Mouse (Mus musculus): ENCODE results near the gene Kcnip1. TPM values are rescaled to one million over a fixed set of nuclear protein-coding genes. Genes with fewer than 3 reads are reported as not detected.

Gene Kcnip1
- polyA plus RNA-seq, 1 experiment from 2014 or later, result 130 TPM

DNA sequence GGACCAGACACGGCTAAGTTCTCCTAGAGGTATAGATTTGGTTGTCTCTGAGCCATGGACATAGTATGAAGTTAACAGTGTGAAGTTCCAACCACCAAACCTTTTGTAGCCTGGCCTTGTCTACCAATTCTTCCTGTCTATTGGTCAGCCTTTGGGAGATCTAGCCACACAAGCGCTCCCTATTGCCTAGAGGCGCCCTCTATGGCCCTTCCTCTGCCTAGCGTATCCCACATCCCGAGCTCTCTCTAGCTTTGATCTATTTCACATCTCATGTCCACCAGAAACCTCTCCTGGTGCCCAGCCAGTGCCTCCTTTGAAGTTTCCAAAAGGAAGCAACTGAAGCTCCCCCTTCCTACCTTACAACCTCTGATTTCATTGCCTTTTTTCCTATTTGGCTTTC is 147.0 kb downstream of the Kcnip1 start:
- 72% methylated on average over 5 of the region's 5 CpGs for WGBS
- Histone ChIP-seq H3K4me2 (no peak overlapping the region), H3K9ac (no peak overlapping the region), H3K27me3 (no peaks in the 10 kb centered on the region), H3K36me3 (no peaks in the 10 kb centered on the region), H3K27ac (replicated peaks) (no peak overlapping the region), H3K9me3 (no peaks in the 10 kb centered on the region), H3K4me1 (replicated peaks) (peaks cover 31% of the 10 kb centered on the region), H3K4me3 (no peak overlapping the region)
- no peak for ATAC-seq (ENCODE audit: low FRiP score, low read depth)

DNA sequence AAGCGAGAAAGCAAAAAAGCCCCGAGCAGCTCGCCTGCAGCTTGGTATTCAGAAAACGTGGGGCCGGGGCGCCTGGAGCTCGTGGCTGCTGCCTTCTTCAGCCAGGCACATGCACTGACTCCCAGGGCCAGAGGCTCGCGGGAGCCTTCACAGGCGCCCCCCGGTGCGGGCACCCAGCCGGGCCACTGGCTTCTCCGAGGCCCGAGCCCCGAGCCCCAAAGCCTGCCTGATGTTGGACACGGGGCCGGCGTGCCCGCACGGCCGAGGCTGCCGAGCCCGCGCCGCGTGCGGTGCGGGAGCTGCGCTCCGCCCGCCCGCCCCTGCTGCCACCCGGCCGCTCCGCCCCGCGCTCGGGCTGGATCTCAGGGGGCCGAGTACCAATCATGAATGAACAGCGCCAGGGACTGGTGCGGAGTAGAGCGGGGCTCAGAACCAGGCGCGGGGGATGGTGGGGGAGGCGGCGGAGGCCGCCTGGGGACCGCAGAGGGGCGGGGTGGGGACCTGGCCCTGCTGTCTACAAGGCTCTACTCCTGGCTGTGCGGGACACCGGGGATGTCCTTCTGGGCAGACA is 149.6 kb downstream of the Kcnip1 start:
- Histone ChIP-seq H3K4me2 (peak overlapping the region; percentile 82), H3K4me1 (replicated peaks) (peaks cover 35% of the 10 kb centered on the region), H3K9me3 (no peaks in the 10 kb centered on the region), H3K27me3 (no peaks in the 10 kb centered on the region), H3K9ac (peak overlapping the region; percentile 54), H3K36me3 (no peaks in the 10 kb centered on the region), H3K27ac (replicated peaks) (peak overlapping the region; percentile 80), H3K4me3 (peak overlapping the region; percentile 50)
- ATAC-seq (ENCODE audit: low FRiP score, low read depth), result peak; percentile 78
- WGBS, result under 1% methylated on average over 50 of the region's 52 CpGs

DNA sequence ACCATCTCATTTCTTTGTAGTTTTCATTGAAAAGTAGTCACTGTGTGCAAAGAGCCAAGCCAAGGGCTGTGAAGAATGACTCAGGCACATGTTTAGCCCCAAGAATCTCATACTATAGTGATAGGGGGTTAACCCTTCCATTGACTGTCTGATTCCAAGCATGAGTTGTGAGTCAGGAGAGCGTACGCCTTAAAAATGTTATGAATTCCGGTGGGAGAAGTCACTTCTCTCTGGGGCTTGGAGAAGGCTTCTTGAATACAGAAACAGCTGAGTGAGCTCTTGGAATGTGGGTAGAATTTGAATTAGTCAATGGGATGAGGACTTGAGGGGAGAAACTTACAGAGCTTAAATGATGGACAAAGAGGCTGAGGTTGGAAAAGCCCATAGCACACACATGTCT is 153.9 kb downstream of the Kcnip1 start:
- no peak overlapping the region for H3K4me3 ChIP-seq
- H3K4me2 ChIP-seq, result peak overlapping the region; percentile 82; the same call in 1 of the 2 replicates
- H3K9me3 ChIP-seq, result no peaks in the 10 kb centered on the region
- no peaks in the 10 kb centered on the region for H3K27me3 ChIP-seq
- 80% methylated on average over 3 of the region's 3 CpGs for WGBS
- H3K9ac ChIP-seq, result no peak overlapping the region
- ATAC-seq (ENCODE audit: low FRiP score, low read depth), result no peak
- peaks cover 31% of the 10 kb centered on the region for H3K4me1 ChIP-seq (replicated peaks)
- H3K36me3 ChIP-seq, result no peaks in the 10 kb centered on the region
- no peak overlapping the region for H3K27ac ChIP-seq (replicated peaks)

DNA sequence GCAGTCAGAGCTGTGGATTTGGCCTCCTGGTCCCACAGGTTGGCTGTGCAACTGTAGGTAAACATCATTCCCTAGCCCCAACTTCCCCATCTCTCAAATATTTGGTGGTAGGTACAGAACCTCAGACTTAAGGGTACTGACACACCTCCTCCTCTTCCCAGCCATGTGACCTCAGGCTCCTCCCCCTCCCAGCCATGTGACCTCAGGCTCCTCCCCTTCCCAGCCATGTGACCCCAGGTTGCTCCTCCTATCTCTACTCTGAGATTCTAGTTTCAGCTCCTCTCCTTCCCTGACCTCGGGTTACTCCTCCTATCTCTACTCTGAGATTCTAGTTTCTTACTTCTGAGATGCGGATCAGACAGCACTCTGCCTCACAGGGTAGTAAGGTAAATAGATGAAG is 163.2 kb downstream of the Kcnip1 start:
- Histone ChIP-seq H3K4me1 (replicated peaks) (peaks cover 33% of the 10 kb centered on the region), H3K36me3 (no peaks in the 10 kb centered on the region), H3K4me3 (no peak overlapping the region), H3K9ac (no peak overlapping the region), H3K27ac (replicated peaks) (no peak overlapping the region), H3K27me3 (no peaks in the 10 kb centered on the region), H3K9me3 (no peaks in the 10 kb centered on the region), H3K4me2 (no peak overlapping the region)
- ATAC-seq (ENCODE audit: low FRiP score, low read depth), result no peak
- WGBS, result 74% methylated on average over 2 of the region's 2 CpGs

DNA sequence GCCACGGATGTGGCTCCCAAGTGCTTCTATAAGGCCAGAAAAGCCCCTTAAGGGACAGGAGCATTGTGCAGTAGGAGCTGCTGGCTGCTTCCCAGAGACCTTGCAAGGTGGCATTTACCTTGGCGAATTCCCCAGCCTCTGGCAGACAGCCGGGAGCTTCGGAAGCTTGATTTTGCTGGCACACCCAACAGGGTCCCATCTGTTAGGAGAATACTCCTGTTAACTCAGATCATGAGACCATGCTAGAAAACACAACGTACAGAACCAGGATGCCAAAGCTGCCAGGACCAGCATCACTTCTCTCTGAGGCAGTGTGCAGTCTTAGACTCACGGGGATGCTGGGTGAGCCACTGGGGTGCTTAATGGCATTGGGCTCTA is 165.1 kb downstream of the Kcnip1 start:
- H3K4me2 ChIP-seq, result peak overlapping the region; percentile 12
- H3K36me3 ChIP-seq, result no peaks in the 10 kb centered on the region
- ATAC-seq (ENCODE audit: low FRiP score, low read depth), result no peak
- H3K9ac ChIP-seq, result no peak overlapping the region
- H3K9me3 ChIP-seq, result no peaks in the 10 kb centered on the region
- WGBS, result 37% methylated on average over 6 of the region's 6 CpGs
- H3K27ac ChIP-seq (replicated peaks), result peak overlapping the region; percentile 79
- H3K27me3 ChIP-seq, result no peaks in the 10 kb centered on the region
- no peak overlapping the region for H3K4me3 ChIP-seq
- H3K4me1 ChIP-seq (replicated peaks), result peaks cover 44% of the 10 kb centered on the region

DNA sequence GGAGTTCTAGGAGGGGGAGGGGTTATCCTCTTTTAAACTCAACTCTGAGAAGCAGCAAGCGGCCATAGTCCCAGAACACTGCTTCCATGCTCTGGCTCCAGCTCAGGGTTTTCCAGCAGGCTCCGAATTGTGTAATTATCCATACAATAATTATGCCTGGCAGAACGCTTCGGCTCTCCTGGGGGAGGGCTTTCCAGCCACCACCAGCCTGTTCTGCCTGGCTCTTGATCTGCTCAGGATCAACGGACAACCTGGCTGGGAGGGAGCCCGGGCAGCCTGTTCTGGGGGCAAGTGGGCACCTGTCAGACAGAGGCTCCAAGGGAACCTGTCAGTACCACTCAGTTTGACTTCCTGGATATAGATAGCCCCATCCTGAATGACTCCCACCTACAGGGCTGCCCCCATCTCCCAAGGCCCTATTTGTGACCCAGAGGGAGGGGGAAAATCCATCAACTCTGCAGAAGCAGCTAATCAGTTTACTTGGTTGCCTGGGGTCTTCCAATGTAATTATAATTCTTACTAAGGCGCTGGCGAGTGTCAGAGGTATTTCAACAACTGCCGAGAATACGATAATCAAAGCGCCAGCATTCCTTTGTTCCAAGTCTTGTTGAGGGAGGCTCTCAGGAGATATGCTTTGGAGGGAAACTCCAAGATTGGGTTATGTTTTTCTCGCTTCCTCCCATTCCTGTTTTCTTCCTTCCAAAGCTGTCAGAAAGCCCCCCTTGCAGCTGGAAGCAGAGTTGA is 165.7 kb downstream of the Kcnip1 start:
- peak overlapping the region; percentile 12 for H3K4me2 ChIP-seq
- peak; percentile 69 for ATAC-seq (ENCODE audit: low FRiP score, low read depth)

DNA sequence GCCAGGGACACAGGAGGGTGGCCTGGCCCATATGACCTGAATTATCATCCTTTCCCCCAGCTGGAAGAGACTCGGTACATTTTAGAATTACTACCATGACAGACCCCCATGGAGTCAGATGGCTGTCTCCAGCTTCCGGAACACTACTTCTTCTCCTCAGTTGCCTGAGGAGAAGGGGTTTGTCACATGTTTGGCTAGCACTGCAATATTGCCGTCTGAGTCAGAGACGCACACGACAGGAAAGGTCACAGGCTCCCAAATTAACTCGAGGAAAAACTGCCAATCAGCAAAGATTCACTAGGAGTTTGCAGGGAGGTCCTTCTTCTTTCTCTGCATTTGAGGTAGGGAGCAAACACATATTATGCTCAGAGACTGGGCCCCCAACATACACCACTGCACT is 168.2 kb downstream of the Kcnip1 start:
- Histone ChIP-seq H3K4me1 (replicated peaks) (peaks cover 46% of the 10 kb centered on the region), H3K4me2 (no peak overlapping the region), H3K27ac (replicated peaks) (no peak overlapping the region), H3K27me3 (no peaks in the 10 kb centered on the region), H3K36me3 (no peaks in the 10 kb centered on the region), H3K4me3 (no peak overlapping the region), H3K9me3 (no peaks in the 10 kb centered on the region), H3K9ac (no peak overlapping the region)
- no peak for ATAC-seq (ENCODE audit: low FRiP score, low read depth)
- 30% methylated on average over 6 of the region's 6 CpGs for WGBS

More for the DNA sequence above, 165.7 kb downstream of the Kcnip1 start:
- WGBS, result 31% methylated on average over 12 of the region's 12 CpGs
- Histone ChIP-seq H3K4me3 (no peak overlapping the region), H3K27ac (replicated peaks) (peak overlapping the region; percentile 79), H3K4me1 (replicated peaks) (peaks cover 44% of the 10 kb centered on the region), H3K27me3 (no peaks in the 10 kb centered on the region), H3K36me3 (no peaks in the 10 kb centered on the region), H3K9ac (no peak overlapping the region), H3K9me3 (no peaks in the 10 kb centered on the region)

DNA sequence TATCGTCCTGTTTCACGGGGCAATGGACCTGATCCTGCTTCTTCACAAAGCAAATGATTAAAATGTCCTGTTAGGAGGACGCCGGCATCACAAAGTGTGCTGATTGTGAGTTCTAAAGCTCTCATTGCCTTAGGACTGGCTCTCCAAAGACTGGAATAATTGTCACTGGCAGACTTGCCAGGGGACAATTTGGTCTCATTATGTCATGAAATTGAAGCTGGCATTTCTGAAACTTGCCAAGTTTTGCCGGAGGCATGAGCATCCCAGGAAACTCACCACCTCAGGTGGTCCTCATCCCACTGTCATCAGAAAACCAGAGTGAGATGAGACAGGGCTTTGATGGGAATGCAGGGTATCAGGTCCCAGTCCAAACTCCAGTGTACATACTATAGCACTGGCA is 171.6 kb downstream of the Kcnip1 start:
- Histone ChIP-seq H3K4me3 (no peak overlapping the region), H3K9ac (no peak overlapping the region), H3K9me3 (no peaks in the 10 kb centered on the region), H3K27ac (replicated peaks) (no peak overlapping the region), H3K27me3 (no peaks in the 10 kb centered on the region), H3K4me1 (replicated peaks) (peaks cover 23% of the 10 kb centered on the region), H3K36me3 (no peaks in the 10 kb centered on the region), H3K4me2 (no peak overlapping the region)
- 79% methylated on average over 5 of the region's 5 CpGs for WGBS
- ATAC-seq (ENCODE audit: low FRiP score, low read depth), result no peak

DNA sequence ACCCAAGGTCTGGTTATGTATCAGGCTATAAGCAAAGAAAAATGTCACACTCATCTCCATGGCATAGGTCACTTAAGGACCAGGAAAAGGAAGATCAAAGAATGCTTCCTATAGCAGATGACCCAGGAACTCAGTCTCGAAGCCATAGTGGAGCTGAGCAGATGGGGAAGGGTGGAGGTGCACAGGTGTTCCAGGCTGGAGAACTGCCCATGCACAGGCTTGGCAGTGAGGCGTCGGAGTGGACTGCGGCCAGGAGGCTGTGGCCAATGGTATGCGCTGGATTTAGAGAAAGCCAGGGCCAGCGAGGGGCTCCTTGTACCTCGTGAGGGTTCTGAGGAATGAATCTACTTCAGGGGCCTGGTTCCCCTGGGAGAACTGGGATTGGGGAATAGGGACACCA is 172.1 kb downstream of the Kcnip1 start:
- Histone ChIP-seq H3K36me3 (no peaks in the 10 kb centered on the region), H3K9ac (no peak overlapping the region), H3K27me3 (no peaks in the 10 kb centered on the region), H3K4me3 (no peak overlapping the region), H3K4me1 (replicated peaks) (peaks cover 26% of the 10 kb centered on the region), H3K9me3 (no peaks in the 10 kb centered on the region), H3K4me2 (no peak overlapping the region), H3K27ac (replicated peaks) (no peak overlapping the region)
- WGBS, result 76% methylated on average over 7 of the region's 7 CpGs
- ATAC-seq (ENCODE audit: low FRiP score, low read depth), result no peak

DNA sequence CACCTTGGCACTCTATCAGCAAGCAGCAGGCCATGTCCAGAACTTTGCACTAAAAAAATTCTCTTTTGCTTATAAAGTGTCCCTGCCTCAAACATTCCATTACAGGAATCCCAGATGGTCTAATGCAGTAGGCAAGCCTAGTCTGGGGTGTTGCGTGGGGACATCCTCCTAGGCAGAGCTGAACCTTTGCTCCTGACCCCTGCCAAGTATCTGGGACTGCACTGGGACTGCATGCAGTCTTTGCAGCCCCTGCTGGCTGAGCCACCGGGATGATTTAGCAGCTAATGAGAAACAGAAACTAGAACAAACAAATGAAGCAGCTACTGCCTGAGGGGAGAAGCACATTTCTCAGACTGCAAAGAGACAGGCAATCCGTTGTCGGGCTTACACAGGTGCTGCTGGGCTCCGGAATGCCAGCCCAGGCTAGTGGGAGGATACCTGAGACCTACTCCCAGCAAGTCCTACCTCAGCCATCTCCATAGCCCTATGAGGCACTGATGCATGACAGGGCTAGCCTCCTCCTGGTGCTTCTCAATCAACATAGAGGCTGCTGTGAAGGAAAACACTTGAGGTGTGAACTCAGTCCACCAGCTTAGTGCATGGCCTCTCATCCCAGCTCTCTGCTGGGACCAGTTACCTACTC is 174.0 kb downstream of the Kcnip1 start:
- WGBS, result 32% methylated on average over 5 of the region's 5 CpGs
- Histone ChIP-seq H3K9me3 (no peaks in the 10 kb centered on the region), H3K4me3 (no peak overlapping the region), H3K27me3 (no peaks in the 10 kb centered on the region), H3K4me1 (replicated peaks) (peaks cover 18% of the 10 kb centered on the region), H3K27ac (replicated peaks) (no peak overlapping the region), H3K36me3 (no peaks in the 10 kb centered on the region), H3K4me2 (no peak overlapping the region), H3K9ac (no peak overlapping the region)
- ATAC-seq (ENCODE audit: low FRiP score, low read depth), result no peak

DNA sequence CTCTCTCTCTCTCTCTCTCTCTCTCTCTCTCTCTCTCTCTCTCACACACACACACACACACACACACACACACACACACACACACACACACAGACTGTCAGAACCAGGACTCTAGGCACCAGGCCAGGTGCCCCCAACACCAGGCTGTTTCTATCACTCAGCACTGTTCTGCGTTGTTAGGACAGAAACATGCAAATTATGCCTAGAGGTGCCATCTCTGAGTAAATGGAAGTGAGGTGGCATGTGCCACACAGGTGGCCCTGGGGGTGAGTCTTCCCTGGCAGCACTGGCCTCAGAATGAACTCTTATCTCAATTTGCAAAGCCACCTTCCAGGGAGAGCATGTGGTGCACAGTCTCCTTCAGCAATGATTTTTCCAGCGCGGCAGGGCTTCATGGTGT is 176.9 kb downstream of the Kcnip1 start:
- WGBS, result 37% methylated on average over 3 of the region's 3 CpGs
- no peak for ATAC-seq (ENCODE audit: low FRiP score, low read depth)
- H3K9ac ChIP-seq, result no peak overlapping the region

DNA sequence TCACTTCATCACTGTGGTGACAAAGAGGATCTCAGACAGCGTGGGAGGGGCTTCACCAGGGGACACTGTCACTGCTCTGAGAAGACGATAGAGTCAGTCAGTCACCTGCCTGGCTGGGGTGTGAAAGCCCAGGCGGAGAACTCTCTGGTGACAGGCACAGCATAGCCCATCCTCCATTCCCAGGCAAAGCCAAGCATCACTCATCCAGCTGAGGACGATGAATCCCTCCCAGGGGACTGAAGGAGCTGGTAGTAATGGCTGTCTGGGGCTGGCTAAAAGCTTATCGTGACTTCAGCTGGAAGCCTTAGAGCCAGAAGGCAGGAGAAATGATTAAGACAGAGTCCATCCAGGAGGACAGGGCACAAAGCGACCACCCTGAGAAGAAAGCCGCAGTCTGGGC is 182.8 kb downstream of the Kcnip1 start:
- H3K9me3 ChIP-seq, result no peaks in the 10 kb centered on the region
- H3K27ac ChIP-seq (replicated peaks), result no peak overlapping the region
- WGBS, result 55% methylated on average over 7 of the region's 7 CpGs
- H3K27me3 ChIP-seq, result no peaks in the 10 kb centered on the region
- no peak for ATAC-seq (ENCODE audit: low FRiP score, low read depth)
- H3K9ac ChIP-seq, result no peak overlapping the region
- no peaks in the 10 kb centered on the region for H3K4me1 ChIP-seq (replicated peaks)
- no peaks in the 10 kb centered on the region for H3K36me3 ChIP-seq
- H3K4me3 ChIP-seq, result no peak overlapping the region
- no peak overlapping the region for H3K4me2 ChIP-seq

More for the DNA sequence above, 176.9 kb downstream of the Kcnip1 start:
- Histone ChIP-seq H3K4me1 (replicated peaks) (peaks cover 10% of the 10 kb centered on the region), H3K27me3 (no peaks in the 10 kb centered on the region), H3K27ac (replicated peaks) (0 out of 2 replicates have a peak overlapping the region, but pooled peaks have one; percentile 3), H3K9me3 (no peaks in the 10 kb centered on the region), H3K4me3 (no peak overlapping the region), H3K36me3 (no peaks in the 10 kb centered on the region), H3K4me2 (no peak overlapping the region)
